Mouse (Mus musculus) telencephalon, adult 2 months (tissue): ENCODE measurements around the gene Ibsp.

Source experiments
- DNase-seq: peaks from one replicate; pipeline ENCODE4 v3.0.0-alpha.2; 2011; ENCODE audit warnings: low read depth, low spot score

Gene Ibsp

DNA sequence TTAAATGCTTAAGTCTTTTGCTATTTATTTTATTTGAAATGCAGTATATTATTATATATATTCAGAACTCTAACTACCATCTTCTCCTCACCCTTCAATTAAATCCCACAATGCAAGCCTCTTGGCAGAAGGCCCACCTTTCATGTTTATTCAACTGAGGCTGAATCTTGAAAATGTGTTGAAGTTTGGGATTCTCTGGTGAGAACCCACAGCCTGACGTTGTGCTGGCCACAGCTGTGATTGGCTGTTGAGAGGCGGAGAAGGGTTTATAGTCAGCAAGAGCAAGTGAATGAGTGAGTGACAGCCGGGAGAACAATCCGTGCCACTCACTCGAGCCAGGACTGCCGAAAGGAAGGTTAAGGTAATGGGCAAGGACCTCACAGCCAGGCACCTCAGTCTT, at the start of gene Ibsp:
Gene Ibsp, plus strand, starts transcription at position 178 of the 400 bp plus-strand sequence.
- DNase-seq: no peak

DNA sequence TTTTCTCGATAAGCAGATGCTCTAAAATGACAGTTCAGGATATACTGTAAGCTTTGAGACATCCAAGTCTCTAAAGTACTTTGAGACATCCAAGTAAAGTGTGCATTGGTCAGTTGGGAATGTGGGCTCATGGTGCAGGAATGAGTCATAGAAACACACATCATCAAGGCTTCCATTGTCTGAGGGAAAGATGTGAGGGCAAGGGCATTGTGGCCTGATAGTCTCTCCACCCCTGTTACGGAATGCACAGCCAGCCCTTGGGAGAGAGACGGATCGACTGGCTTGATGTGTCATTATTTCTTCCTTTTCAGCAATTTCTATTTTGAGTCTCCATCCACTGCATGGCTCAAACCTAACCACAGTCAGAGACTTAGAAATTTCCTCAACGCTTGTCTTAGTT, 47.2 kb upstream of the Ibsp start:
- peak; percentile 2 for DNase-seq

DNA sequence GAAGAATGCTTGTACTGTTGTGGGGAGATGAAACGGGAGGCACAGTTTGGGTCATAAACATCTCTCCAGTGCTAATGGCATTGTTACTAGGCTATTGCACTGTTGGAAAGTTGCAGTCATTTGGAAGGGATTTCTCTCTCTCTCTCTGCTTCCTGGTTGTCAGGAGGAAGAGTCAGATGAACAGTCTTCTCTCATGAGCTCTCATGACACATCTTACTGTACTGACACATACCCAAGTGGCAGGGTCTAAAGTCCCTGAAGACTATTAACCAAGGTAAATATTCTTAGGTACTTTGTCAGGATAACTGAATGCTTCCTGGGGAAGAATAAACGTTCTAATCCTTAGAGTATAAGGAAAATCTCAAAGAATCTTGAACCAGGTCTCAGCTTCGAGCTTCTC, 42.4 kb upstream of the Ibsp start:
- no peak for DNase-seq

DNA sequence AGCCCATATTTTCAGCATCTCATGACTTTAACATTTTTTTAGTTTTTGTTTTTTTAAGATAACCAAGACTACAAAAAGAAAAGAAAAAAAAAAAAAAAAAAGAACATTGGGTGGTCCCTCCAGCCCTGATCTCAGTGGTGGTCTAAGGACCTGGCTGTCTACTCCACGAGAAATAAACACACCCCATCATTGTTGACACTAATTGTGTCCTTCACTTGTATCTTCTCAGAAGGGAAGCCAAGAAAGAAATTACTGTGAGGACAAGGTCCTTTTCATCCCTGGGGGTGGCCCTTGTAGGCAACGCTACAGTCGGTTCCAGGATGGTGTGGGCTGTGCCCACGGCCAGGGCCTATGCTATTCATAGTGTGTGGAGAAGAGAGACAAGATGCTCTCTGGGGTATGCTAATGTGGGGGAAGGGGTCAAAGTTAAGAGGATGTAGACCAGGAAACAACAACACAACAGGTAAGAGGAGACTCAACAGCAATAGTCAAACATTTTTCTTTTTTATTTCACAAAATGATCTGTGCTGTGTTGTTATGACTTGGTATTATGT, 37.0 kb upstream of the Ibsp start:
- DNase-seq: no peak

DNA sequence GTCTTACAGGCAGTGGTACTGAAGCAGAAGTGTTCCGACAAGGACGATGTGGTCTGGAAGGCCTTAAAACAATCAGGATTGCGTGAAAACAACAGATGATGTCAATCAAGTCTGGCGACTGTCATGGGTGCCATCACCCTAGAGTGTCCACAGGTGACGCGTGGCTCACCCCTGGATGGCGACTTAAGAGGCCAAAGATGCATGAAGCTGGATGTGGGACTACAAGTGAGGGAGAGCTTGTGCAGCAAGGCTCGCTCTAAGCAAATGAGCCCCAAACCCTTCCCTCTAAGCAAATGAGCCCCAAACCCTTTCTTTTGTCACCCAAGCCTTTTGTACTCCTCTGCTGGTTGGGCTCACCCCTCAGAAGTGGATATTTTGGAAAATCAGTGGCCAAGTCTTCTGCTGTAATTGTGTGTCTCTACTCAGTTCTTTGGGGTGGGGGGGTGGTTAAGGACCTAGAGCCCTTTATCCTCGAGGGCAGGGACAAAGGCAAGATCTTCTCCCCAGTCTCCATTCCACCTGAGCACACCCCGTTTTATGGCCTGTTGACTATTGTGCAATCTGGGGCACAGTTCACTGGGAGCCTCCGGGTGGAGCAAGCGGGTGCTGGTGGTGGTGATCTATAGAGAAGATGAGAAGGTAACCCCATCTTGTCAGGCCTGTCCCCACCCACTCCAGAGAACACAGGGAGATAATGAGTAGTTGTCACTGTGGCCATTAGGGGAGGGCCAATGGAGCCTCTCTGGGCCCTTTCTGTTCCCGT, 35.8 kb upstream of the Ibsp start:
- DNase-seq: no peak

DNA sequence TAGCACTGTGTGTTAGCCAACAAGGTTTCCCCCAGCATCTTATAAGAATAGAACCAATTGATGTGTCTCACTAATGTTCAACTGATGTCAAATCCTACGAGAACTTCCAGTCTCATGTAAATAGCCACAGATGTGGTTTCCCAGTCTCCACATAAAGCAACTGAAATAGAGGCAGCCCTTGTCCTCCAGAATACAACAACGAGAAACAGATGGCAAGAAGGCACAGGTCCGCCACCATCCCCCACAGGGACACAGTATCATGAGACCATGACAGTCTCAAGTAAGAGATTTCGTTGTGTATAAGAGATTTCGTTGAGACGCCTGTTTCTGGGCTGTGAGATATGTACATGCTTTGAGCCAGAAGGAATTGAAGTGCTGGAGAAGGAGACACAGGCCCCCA, 4.8 kb upstream of the Ibsp start:
- DNase-seq: no peak

DNA sequence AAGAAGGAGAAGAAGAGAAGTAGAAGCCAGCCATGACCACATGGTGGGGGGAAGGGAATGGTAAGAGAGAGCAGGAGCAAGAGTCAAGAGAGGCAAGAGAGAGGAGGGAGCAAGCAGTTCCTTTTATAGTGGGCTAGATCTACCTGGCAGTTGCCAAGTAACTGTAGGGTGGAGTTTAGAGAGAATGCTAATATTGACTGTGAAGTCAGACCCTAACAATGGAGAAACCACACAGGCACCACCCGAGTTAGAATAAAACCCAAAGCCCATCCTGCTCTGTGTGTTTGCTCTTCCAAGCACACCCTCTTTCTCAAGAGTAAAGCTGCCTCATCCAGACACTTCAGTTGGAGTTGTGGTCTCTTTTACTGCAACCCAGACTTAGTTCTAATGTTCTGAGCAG, 15.1 kb downstream of the Ibsp start:
- no peak for DNase-seq

DNA sequence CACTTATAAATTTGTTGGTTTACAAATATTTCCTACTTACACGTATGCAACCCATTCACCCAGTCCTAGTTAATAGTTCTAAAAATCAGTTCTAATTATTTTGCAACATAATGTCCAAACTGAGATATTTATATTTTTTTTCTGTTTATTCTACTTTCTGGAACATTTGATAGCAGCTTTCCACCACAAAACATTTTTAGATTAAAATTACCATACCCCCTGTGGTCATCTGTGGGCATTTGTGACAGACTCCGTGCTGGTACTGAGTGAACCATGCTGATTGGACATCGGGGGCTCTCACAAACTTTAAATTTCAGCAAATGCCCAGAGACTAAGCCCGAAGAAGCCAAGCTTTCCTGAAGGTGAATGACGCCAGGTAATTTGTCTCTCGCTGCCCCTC, 26.1 kb downstream of the Ibsp start, which contains the start of gene Mepe:
Gene Mepe, plus strand, starts transcription at position 301 of the 400 bp plus-strand sequence.
- DNase-seq: no peak

DNA sequence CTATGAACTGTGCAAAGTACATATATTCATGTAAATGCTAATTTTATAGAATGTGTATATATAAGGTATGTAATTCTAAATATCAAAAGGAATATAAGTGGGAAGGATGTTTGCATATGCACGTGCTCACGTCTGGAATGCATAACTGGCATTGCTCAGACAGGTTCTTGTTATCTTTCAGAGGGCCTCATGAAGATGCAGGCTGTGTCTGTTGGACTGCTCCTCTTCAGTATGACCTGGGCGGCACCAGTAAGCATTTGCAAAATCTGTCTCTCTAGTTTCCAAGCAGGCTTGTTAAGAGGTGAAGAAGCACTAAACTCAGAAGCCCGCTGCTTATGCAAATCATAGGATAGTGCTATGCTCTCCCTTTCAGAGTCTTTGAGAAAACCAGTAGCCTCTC, 27.9 kb downstream of the Ibsp start:
- DNase-seq: no peak

DNA sequence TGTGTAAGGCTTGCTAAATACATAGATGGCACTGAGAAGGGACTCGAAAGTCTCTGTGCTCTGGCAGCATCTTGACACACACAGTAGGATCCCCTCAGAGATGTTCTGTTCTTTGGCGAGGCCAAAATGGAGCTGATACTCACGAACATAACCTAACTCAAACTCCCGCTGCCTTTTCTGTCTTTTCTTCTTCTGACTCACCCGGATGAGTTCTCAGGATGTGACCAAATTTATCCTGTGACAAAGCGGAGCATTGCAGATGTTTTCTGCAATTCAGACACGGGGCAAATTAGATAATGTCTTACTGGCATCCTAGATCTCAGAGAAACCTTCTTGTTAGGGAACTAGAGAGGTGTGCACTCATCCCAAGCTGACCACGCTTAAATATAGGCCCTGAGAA, 28.4 kb downstream of the Ibsp start:
- no peak for DNase-seq

DNA sequence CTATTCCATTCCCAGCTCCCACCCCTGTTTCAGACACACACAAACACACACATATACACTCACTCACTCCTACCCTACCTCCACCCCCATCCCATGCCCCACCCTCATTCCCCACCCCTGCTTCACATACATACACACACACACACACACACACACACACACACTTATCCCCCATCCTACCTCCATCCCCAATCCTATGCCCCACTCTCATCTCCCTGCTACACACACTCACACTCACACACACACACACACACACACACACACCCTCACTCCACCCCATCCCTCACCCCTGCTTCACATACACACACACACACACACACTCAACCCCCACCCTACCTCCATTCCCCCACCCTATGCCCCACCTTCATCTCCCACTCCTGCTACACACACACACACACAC, 28.9 kb downstream of the Ibsp start:
- no peak for DNase-seq

DNA sequence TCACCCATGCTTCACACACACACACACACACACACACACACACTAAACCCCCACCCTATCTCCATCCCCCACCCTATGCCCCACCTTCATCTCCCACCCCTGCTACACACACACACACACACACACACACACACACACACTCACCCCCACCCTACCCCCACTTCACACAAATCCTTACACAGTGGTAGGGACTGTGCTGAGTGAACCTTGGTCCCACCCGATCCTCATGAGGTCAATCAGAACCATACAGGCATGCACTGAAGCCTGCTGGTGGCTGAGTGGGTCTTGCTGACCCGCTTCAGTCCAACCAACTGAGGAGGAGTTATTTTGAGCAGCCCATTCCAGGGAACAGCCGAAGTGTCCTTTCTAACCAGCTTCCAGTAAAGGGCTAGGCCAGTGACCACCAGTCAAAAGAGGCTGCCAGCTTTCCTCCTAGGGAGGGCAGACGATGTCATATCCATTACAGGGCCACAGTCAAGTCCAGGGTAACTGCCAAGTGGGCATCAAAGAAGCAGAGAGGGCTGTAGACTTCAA, 29.4 kb downstream of the Ibsp start:
- DNase-seq: no peak

DNA sequence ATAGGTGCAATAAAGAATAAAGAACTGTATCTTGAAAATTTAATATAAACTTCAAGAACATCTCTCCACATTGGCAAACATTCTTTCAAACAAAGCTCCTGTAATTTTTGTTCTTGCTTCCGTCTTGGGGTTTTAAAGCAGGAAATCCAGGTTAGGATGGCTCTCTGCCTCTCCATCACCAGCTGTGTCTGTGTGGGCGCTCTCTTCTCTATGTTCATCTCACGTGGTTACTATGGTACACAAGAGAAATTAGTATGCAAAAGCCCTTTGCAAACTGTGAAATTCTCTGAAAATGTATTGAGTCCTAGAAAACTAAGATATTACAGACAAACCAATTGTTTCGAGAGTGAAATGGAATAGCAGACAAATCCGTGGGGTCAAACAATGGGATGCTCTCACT, 30.4 kb downstream of the Ibsp start:
- DNase-seq: no peak

DNA sequence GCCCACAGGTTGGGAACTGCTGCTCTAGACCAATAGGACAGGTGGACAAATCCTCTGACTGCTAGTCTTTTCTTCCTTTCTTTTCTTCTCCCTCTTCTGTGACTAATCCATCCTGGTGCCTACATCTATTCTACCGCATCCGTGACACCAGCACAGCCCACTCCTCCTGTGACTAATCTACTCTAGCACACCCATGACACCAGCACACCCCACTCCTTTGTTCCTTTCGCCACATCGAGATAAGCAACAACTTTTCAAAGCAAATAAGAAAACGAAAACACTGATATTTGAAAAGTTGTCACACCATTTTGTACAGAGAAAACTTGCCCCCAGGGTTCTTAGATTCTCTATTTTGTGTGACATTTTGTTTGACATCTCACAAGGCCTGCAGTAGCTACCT, 31.1 kb downstream of the Ibsp start:
- DNase-seq: no peak

DNA sequence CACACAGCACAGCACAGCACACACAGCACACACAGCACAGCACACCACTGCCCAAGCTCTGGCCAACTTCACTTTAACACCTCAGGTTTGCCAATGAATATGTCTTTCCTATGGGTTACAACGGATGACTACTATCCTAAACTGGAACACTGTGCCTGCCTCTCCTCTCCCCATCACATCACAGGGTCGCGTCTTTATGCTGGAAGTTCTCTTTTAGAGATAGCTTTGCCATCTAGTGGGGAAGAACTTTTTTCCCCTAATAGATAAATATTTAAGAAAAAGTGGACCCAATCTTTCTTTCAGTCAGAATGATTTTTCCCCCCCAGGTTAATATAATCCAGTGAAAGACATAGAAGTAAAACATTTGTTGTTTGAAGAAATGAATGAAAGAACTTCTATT, 33.3 kb downstream of the Ibsp start:
- no peak for DNase-seq

DNA sequence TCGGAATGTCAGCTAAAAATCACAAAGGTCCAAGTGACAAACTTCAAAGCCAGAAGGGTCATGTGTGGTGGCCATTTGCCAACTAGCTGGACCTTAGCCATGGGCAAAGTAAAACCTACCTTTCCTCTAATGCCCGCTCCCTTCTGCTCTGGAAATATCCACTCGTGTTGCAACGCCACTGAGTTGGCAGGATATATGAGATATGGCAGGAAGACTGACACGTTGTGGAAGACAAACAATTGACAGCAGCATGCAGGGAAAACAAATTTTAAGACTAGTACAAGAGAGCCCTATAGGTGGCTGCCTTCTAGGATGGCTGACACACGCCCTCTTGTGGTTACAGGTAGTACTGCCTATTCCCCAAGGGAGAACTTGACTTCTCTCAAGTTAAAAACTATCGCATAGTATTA, 34.3 kb downstream of the Ibsp start:
- no peak for DNase-seq

DNA sequence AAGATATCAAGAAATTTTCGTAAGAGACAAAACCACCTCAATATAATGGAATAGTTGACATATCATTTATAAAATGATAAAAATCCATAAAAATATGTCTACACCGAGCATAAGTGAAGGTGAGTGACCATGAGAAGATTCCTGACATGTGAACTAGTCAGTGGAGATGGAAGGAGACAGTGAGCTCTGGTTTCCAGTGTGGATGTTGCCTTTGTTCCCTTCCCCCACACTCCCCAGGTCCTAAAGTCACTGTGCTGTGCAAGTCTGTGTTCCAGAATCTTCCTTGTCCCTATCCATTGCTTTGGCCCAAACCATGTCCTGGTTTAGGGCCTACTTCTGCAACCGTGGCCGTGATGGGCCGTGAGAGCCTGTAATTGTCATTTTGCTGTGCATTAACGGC, 34.7 kb downstream of the Ibsp start:
- DNase-seq: no peak

DNA sequence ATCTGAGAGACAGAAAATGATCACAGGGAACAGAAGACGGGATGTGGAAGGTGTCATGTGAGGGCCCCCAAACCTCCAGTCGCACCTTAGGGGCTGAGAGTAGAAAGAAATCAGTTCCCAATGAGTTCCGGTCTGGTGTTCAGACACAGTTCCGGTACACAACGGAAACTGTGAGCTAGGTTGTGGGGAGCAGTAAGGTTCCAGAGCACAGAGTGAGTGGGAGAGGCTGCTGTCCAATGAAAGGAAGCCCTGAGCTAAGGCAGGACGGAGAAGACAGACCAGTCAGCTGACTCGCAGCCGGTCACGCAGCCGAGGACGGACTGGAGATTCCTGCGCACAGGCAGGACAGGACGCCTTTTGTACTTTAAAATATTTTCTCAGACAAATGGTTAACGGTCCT, 35.5 kb downstream of the Ibsp start:
- DNase-seq: no peak

DNA sequence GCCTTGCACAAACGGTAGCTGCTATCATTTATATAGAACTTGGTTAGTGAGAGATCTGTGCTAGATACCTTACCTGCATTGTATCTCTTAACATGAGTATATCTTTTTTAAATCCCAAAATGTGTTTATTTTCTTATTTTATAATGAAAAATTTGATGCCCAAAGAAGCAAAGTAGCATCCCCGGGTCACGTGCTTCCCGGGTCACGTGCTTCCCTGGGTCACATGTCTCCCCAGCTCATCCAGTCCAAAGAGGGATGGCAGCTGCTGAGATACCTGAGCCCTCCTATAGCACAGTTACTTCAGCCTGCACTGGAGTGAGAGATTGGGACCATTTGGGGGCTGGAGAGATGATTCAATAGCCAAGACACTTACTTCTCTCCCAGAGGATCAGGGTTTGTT, 37.0 kb downstream of the Ibsp start:
- DNase-seq: no peak

DNA sequence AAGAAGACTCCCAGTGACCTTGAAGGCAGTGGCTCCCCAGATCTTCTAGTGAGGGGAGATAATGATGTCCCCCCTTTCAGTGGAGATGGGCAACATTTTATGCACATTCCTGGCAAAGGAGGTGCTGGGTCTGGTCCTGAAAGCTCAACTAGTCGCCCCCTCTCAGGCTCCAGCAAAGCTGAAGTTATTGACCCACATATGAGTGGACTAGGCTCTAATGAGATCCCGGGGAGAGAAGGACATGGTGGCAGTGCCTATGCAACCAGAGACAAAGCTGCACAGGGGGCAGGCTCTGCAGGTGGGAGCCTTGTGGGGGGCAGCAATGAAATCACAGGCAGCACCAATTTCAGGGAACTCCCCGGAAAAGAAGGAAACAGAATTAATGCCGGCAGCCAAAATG, 38.5 kb downstream of the Ibsp start:
- no peak for DNase-seq

DNA sequence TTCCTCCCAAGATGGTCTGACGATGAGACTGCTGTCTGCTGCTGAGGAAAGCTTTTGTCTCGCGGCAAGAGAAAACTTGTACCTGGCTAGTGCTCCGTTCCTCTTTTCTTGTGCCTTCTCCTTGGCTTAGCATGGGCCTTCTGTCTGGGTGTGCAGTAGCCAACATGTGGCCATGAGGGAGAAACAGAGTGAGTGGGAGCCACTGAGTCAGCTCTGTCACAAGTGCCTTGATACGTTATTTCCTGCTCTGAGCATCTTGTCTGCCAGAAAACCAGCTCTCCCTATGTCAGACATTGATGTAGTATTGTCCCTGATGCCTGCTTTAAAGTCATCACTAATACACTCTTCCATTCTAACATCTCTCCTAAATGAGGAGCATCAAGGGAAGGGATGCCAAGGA, 40.0 kb downstream of the Ibsp start:
- no peak for DNase-seq

DNA sequence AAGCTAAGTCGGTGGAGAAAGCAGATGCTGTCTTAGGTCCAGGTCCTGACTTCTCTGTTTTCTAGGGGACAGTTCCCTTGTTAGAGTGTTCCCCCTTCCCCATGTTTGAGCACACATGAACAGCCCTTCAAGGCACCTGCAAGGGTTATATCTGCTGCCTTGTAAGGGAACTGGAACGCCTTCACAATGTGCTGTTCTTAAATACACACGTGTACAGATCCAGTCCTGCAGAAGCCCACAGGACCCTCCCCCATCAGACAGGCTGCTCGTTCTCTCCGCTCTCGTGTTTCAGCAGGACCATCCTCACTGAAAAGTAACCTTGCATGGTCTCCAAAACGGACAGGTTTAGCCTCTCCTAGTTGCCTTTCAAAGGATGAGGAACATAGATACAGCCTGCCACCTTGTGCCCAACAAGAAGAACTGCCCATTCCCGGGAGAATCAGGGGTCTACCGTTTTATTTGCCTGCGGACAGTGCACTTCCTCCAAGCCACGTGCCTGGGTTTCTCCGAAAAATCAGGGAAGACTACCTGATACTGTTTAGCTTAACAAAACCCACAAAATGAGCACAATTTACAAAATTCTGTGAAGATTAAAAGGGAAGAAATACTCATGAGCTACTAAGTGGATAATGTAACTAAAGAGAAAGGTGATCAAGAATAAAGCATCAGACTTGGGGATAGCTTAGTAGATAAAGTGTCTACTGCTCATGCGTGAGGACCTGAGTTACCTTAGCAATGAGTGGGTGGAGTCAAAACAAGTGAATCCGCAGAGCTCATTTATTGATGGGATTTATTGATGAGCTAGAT, 40.9 kb downstream of the Ibsp start:
- no peak for DNase-seq

DNA sequence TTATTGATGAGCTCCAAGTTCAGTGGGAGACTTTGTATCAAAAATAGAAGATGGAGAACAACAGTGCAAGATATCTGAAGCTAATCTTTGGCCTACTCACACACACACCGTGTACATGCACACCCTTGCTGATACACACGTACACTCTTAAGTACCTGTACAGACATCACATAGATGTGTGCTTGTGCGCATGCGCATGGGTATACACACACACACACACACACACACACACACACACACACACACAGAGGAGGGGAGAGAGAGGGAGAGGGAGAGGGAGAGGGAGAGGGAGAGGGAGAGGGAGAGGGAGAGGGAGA, 41.5 kb downstream of the Ibsp start:
- no peak for DNase-seq
